Mouse (Mus musculus) hindbrain, embryonic 11.5 days (tissue): Measurements from ENCODE around the gene Sema6d. TPM values are rescaled to one million over a fixed set of nuclear protein-coding genes. Genes with fewer than 3 reads are reported as not detected.

ENCODE experiments used
- ATAC-seq: fragments of 200-750 bp; cut with Nextera tagmentation; 2 replicates; pipeline ENCODE4 v1.8.0; 2017; ENCODE audit warnings: mild to moderate bottlenecking, moderate TSS enrichment, moderate library complexity; ENCODE audit not compliant: low FRiP score
- DNase-seq: peaks from one replicate; pipeline ENCODE4 v3.0.0-alpha.2; 2015; ENCODE audit warnings: low spot score
- H3K27ac ChIP-seq: fragments of 300-500 bp; sonication (generic); 2 replicates; pipeline ENCODE4 v1.5.1; 2014; ENCODE audit warnings: mild to moderate bottlenecking, low read depth, low read length
- H3K27me3 ChIP-seq: fragments of 300-500 bp; sonication (generic); 2 replicates; pipeline ENCODE4 v1.6.1; 2014; ENCODE audit warnings: mild to moderate bottlenecking, low read length, moderate library complexity, mixed read lengths; ENCODE audit not compliant: control insufficient read depth, insufficient read depth
- H3K36me3 ChIP-seq: fragments of 300-500 bp; sonication (generic); 2 replicates; pipeline ENCODE4 v1.6.1; 2014; ENCODE audit warnings: mild to moderate bottlenecking, low read length, moderate library complexity, mixed read lengths; ENCODE audit not compliant: control insufficient read depth, insufficient read depth
- H3K4me1 ChIP-seq: fragments of 300-500 bp; sonication (generic); replicated peaks from 2 replicates; pipeline ENCODE4 v1.6.1; 2014; ENCODE audit warnings: low read length, mixed read lengths; ENCODE audit not compliant: control insufficient read depth, insufficient read depth
- H3K4me2 ChIP-seq: fragments of 300-500 bp; sonication (generic); replicated peaks from 2 replicates; pipeline ENCODE4 v1.6.1; 2014; ENCODE audit warnings: mild to moderate bottlenecking, low read depth, low read length
- H3K4me3 ChIP-seq: fragments of 300-500 bp; sonication (generic); 2 replicates; pipeline ENCODE4 v1.5.1; 2014; ENCODE audit warnings: low read depth, low read length
- H3K9ac ChIP-seq: fragments of 300-500 bp; sonication (generic); 2 replicates; pipeline ENCODE4 v1.6.1; 2014; ENCODE audit warnings: low read depth, low read length
- H3K9me3 ChIP-seq: fragments of 300-500 bp; sonication (generic); 2 replicates; pipeline ENCODE4 v1.6.1; 2016; ENCODE audit warnings: low read length; ENCODE audit not compliant: control insufficient read depth
- WGBS: fragments of 180-500 bp; shearing (Covaris S2); extraction: QIAGEN DNeasy Blood & Tissue Kit; methylation state at CpG from one replicate; pipeline ENCODE4 v1.1.7; 2014; 5-methylcytosine and 5-hydroxymethylcytosine counted together
- polyA plus RNA-seq: library from polyadenylated mRNA; unstranded; fragments of >200 nt; fragmentation: Nextera tagmentation; extraction: Ambion mirVana; gene quantifications from 2 replicates; pipeline ENCODE4 v1.2.1, GENCODE M21; 2014

Gene Sema6d
- polyA plus RNA-seq, 1 experiment from 2014 or later = 26.2 TPM

GRCm38 (mm10) chr2:124607986-124608385 lies 518.2 kb downstream of the Sema6d start:
- no peaks in the 10 kb centered on the region for H3K36me3 ChIP-seq
- H3K9ac ChIP-seq = no peak overlapping the region
- no peak for ATAC-seq
- no peak overlapping the region for H3K27ac ChIP-seq
- H3K4me1 ChIP-seq = no peaks in the 10 kb centered on the region
- peaks cover 3% of the 10 kb centered on the region for H3K27me3 ChIP-seq
- no peaks in the 10 kb centered on the region for H3K9me3 ChIP-seq
- 44% methylated on average over 5 of the region's 5 CpGs for WGBS
- no peak overlapping the region for H3K4me2 ChIP-seq
- H3K4me3 ChIP-seq = no peak overlapping the region
- DNase-seq = no peak

GRCm38 (mm10) chr2:124608546-124608945 lies 518.8 kb downstream of the Sema6d start:
- Histone ChIP-seq H3K4me1 (no peaks in the 10 kb centered on the region), H3K9ac (no peak overlapping the region), H3K4me3 (no peak overlapping the region), H3K27ac (no peak overlapping the region), H3K36me3 (no peaks in the 10 kb centered on the region), H3K27me3 (peaks cover 3% of the 10 kb centered on the region), H3K9me3 (no peaks in the 10 kb centered on the region), H3K4me2 (no peak overlapping the region)
- DNase-seq (no peak), ATAC-seq (no peak)
- 67% methylated on average over 4 of the region's 4 CpGs for WGBS

- ATAC-seq (no peak), DNase-seq (no peak)
- Histone ChIP-seq H3K36me3 (no peaks in the 10 kb centered on the region), H3K9me3 (no peaks in the 10 kb centered on the region), H3K4me1 (no peaks in the 10 kb centered on the region; the same call in 1 of the 2 replicates), H3K27me3 (peaks cover 3% of the 10 kb centered on the region), H3K4me2 (peak overlapping the region; percentile 88), H3K4me3 (peak overlapping the region; percentile 80; the same call in 1 of the 2 replicates), H3K27ac (no peak overlapping the region), H3K9ac (no peak overlapping the region)
- 23% methylated on average over 5 of the region's 5 CpGs for WGBS
Observed at GRCm38 (mm10) chr2:124609014-124609413, 519.2 kb downstream of the Sema6d start.

GRCm38 (mm10) chr2:124609711-124610585 lies 520.2 kb downstream of the Sema6d start:
- Histone ChIP-seq H3K4me3 (peak overlapping the region; percentile 80), H3K4me1 (no peaks in the 10 kb centered on the region; the same call in 1 of the 2 replicates), H3K4me2 (peak overlapping the region; percentile 88), H3K27me3 (peaks cover 3% of the 10 kb centered on the region), H3K9me3 (no peaks in the 10 kb centered on the region), H3K27ac (peak overlapping the region; percentile 92), H3K9ac (peak overlapping the region; percentile 81), H3K36me3 (no peaks in the 10 kb centered on the region)
- peak; percentile 79 for DNase-seq
- under 1% methylated on average over 69 of the region's 80 CpGs for WGBS
- ATAC-seq = peak; percentile 79

GRCm38 (mm10) chr2:124610586-124611105 lies 520.9 kb downstream of the Sema6d start:
- peaks cover 3% of the 10 kb centered on the region for H3K27me3 ChIP-seq
- H3K27ac ChIP-seq = peak overlapping the region; percentile 92
- H3K4me2 ChIP-seq = peak overlapping the region; percentile 88
- H3K4me1 ChIP-seq = no peaks in the 10 kb centered on the region; the same call in 1 of the 2 replicates
- no peaks in the 10 kb centered on the region for H3K9me3 ChIP-seq
- under 1% methylated on average over 38 of the region's 39 CpGs for WGBS
- peak overlapping the region; percentile 80 for H3K4me3 ChIP-seq
- H3K9ac ChIP-seq = peak overlapping the region; percentile 81
- DNase-seq (no peak), ATAC-seq (peak; percentile 54)
- H3K36me3 ChIP-seq = no peaks in the 10 kb centered on the region

- peak overlapping the region; percentile 80 for H3K4me3 ChIP-seq
- peak overlapping the region; percentile 88 for H3K4me2 ChIP-seq
- H3K27me3 ChIP-seq = peaks cover 3% of the 10 kb centered on the region
- DNase-seq = peak; percentile 37
- H3K9ac ChIP-seq = peak overlapping the region; percentile 81
- H3K27ac ChIP-seq = no peak overlapping the region; the same call in none of the 2 replicates
- H3K4me1 ChIP-seq = no peaks in the 10 kb centered on the region; the same call in 1 of the 2 replicates
- ATAC-seq = no peak
- no peaks in the 10 kb centered on the region for H3K9me3 ChIP-seq
- H3K36me3 ChIP-seq = no peaks in the 10 kb centered on the region
- WGBS = 21% methylated on average over 13 of the region's 13 CpGs
Observed at GRCm38 (mm10) chr2:124611226-124611625, 521.5 kb downstream of the Sema6d start.

GRCm38 (mm10) chr2:124612276-124612675 lies 522.5 kb downstream of the Sema6d start:
- H3K4me3 ChIP-seq = peak overlapping the region; percentile 80
- ATAC-seq = peak; percentile 46
- peaks cover 3% of the 10 kb centered on the region for H3K27me3 ChIP-seq
- H3K4me2 ChIP-seq = peak overlapping the region; percentile 88
- H3K9me3 ChIP-seq = no peaks in the 10 kb centered on the region
- WGBS = 36% methylated on average over 6 of the region's 6 CpGs
- 0 out of 2 replicates have a peak overlapping the region, but pooled peaks have one; percentile 1 for H3K27ac ChIP-seq
- H3K9ac ChIP-seq = no peak overlapping the region; the same call in 1 of the 2 replicates
- H3K36me3 ChIP-seq = no peaks in the 10 kb centered on the region
- DNase-seq = peak; percentile 56
- no peaks in the 10 kb centered on the region; the same call in 1 of the 2 replicates for H3K4me1 ChIP-seq

- H3K27ac ChIP-seq = 0 out of 2 replicates have a peak overlapping the region, but pooled peaks have one; percentile 11
- no peaks in the 10 kb centered on the region; the same call in 1 of the 2 replicates for H3K4me1 ChIP-seq
- WGBS = 46% methylated on average over 10 of the region's 10 CpGs
- ATAC-seq = peak; percentile 36; the same call in 1 of the 2 replicates
- DNase-seq = peak; percentile 35
- H3K4me2 ChIP-seq = peak overlapping the region; percentile 88
- 0 out of 2 replicates have a peak overlapping the region, but pooled peaks have one; percentile 7 for H3K9ac ChIP-seq
- H3K4me3 ChIP-seq = peak overlapping the region; percentile 80
- H3K36me3 ChIP-seq = no peaks in the 10 kb centered on the region
- no peaks in the 10 kb centered on the region for H3K9me3 ChIP-seq
- peaks cover 3% of the 10 kb centered on the region; the same call in 1 of the 2 replicates for H3K27me3 ChIP-seq
Observed at GRCm38 (mm10) chr2:124612727-124613510, 523.1 kb downstream of the Sema6d start.
